Mouse (Mus musculus) heart, embryonic 16.5 days (tissue): Measurements from ENCODE around the gene Add3. TPM values are rescaled to one million over a fixed set of nuclear protein-coding genes. Genes with fewer than 3 reads are reported as not detected.
A peak's percentile ranks its signal among the peaks of the same experiment; 100 is the strongest.

Source experiments
- ATAC-seq: fragments of 200-750 bp; cut with Nextera tagmentation; replicated peaks from 2 replicates; pipeline ENCODE4 v1.8.0; 2017; ENCODE audit warnings: moderate number of reproducible peaks; ENCODE audit not compliant: insufficient read depth, low FRiP score; ENCODE audit errors: extremely low read depth
- H3K27ac ChIP-seq: fragments of 300-500 bp; sonication (generic); 2 replicates; pipeline ENCODE4 v1.5.1; 2014; ENCODE audit warnings: mild to moderate bottlenecking, low read length, control low read depth, moderate library complexity
- H3K27me3 ChIP-seq: fragments of 300-500 bp; sonication (generic); 2 replicates; pipeline ENCODE4 v1.6.1; 2014; ENCODE audit warnings: low read length, mixed read lengths; ENCODE audit not compliant: control insufficient read depth, insufficient read depth
- H3K36me3 ChIP-seq: fragments of 300-500 bp; sonication (generic); 2 replicates; pipeline ENCODE4 v1.6.1; 2014; ENCODE audit not compliant: control insufficient read depth, insufficient read depth
- H3K4me1 ChIP-seq: fragments of 300-500 bp; sonication (generic); 2 replicates; pipeline ENCODE4 v1.6.1; 2014; ENCODE audit warnings: low read length, mixed read lengths; ENCODE audit not compliant: control insufficient read depth, insufficient read depth
- H3K4me2 ChIP-seq: fragments of 300-500 bp; sonication (generic); 2 replicates; pipeline ENCODE4 v1.6.1; 2014; ENCODE audit warnings: low read depth, mild to moderate bottlenecking, control low read depth, low read length
- H3K4me3 ChIP-seq: fragments of 300-500 bp; sonication (generic); 2 replicates; pipeline ENCODE4 v1.5.1; 2014; ENCODE audit warnings: mild to moderate bottlenecking, control low read depth, low read length
- H3K9ac ChIP-seq: fragments of 300-500 bp; sonication (generic); 2 replicates; pipeline ENCODE4 v1.6.1; 2014; ENCODE audit warnings: low read length, control low read depth
- H3K9me3 ChIP-seq: fragments of 300-500 bp; sonication (generic); replicated peaks from 2 replicates; pipeline ENCODE4 v1.6.1; 2016; ENCODE audit warnings: low read length; ENCODE audit not compliant: control insufficient read depth
- WGBS: fragments of 180-500 bp; shearing (Covaris S2); extraction: QIAGEN DNeasy Blood & Tissue Kit; methylation state at CpG from one replicate; pipeline ENCODE4 v1.1.7; 2014; 5-methylcytosine and 5-hydroxymethylcytosine counted together
- polyA plus RNA-seq: library from polyadenylated mRNA; unstranded; fragments of >200 nt; fragmentation: Nextera tagmentation; extraction: Ambion mirVana; gene quantifications from 2 replicates; pipeline ENCODE4 v1.2.1, GENCODE M21; 2015

Add3 gene
- polyA plus RNA-seq: 107 and 109 TPM in 2 replicates

- WGBS: 6% methylated on average over 24 of the region's 24 CpGs
- Histone ChIP-seq H3K4me1 (peaks cover 7% of the 10 kb centered on the region), H3K4me2 (peak within 1 kb of the TSS; percentile 91), H3K4me3 (peak within 1 kb of the TSS; percentile 99), H3K9ac (peak within 1 kb of the TSS; percentile 92), H3K27ac (peak within 1 kb of the TSS; percentile 96), H3K36me3 (no peaks in the 10 kb centered on the region), H3K9me3 (no peaks in the 10 kb centered on the region), H3K27me3 (no peaks in the 10 kb centered on the region)
- ATAC-seq: no peak
Measured at GRCm38 (mm10) chr19:53140044-53140803, at the start of gene Add3. Gene Add3 (plus strand): TSS chr19:53140443.

- 88% methylated on average over 5 of the region's 5 CpGs for WGBS
- no peak overlapping the region for H3K27ac ChIP-seq
- ATAC-seq: no peak
Measured at GRCm38 (mm10) chr19:53090677-53091076, 49.6 kb upstream of the Add3 start.

GRCm38 (mm10) chr19:53092251-53092650 is 48.0 kb upstream of the Add3 start:
- Histone ChIP-seq H3K36me3 (no peaks in the 10 kb centered on the region), H3K4me2 (no peak overlapping the region), H3K27me3 (no peaks in the 10 kb centered on the region), H3K27ac (no peak overlapping the region), H3K9me3 (no peaks in the 10 kb centered on the region), H3K9ac (no peak overlapping the region), H3K4me1 (peaks cover 4% of the 10 kb centered on the region), H3K4me3 (no peak overlapping the region)
- WGBS: 86% methylated on average over 6 of the region's 6 CpGs
- ATAC-seq: no peak

More at GRCm38 (mm10) chr19:53090677-53091076, 49.6 kb upstream of the Add3 start:
- Histone ChIP-seq H3K4me1 (peaks cover 6% of the 10 kb centered on the region), H3K36me3 (no peaks in the 10 kb centered on the region), H3K4me2 (no peak overlapping the region), H3K9me3 (no peaks in the 10 kb centered on the region), H3K9ac (no peak overlapping the region), H3K4me3 (no peak overlapping the region), H3K27me3 (no peaks in the 10 kb centered on the region)

- Histone ChIP-seq H3K4me2 (no peak overlapping the region), H3K9ac (no peak overlapping the region), H3K4me1 (no peaks in the 10 kb centered on the region; the same call in 1 of the 2 replicates), H3K27me3 (no peaks in the 10 kb centered on the region), H3K36me3 (no peaks in the 10 kb centered on the region), H3K9me3 (no peaks in the 10 kb centered on the region), H3K4me3 (no peak overlapping the region), H3K27ac (no peak overlapping the region)
- 36% methylated on average over 3 of the region's 3 CpGs for WGBS
- no peak for ATAC-seq
Measured at GRCm38 (mm10) chr19:53093294-53093693, 46.9 kb upstream of the Add3 start.

GRCm38 (mm10) chr19:53094684-53095083 is 45.6 kb upstream of the Add3 start:
- Histone ChIP-seq H3K4me2 (no peak overlapping the region), H3K36me3 (no peaks in the 10 kb centered on the region), H3K4me3 (no peak overlapping the region), H3K27ac (no peak overlapping the region), H3K9ac (no peak overlapping the region), H3K9me3 (no peaks in the 10 kb centered on the region), H3K27me3 (no peaks in the 10 kb centered on the region), H3K4me1 (no peaks in the 10 kb centered on the region; the same call in 1 of the 2 replicates)
- ATAC-seq: no peak
- 80% methylated on average over 4 of the region's 4 CpGs for WGBS

GRCm38 (mm10) chr19:53101374-53102300 is 38.6 kb upstream of the Add3 start:
- Histone ChIP-seq H3K36me3 (no peaks in the 10 kb centered on the region), H3K4me3 (no peak overlapping the region), H3K27me3 (no peaks in the 10 kb centered on the region), H3K9me3 (no peaks in the 10 kb centered on the region), H3K4me2 (no peak overlapping the region), H3K4me1 (peaks cover 13% of the 10 kb centered on the region; the same call in 1 of the 2 replicates), H3K27ac (no peak overlapping the region), H3K9ac (no peak overlapping the region)
- 74% methylated on average over 12 of the region's 12 CpGs for WGBS
- ATAC-seq: no peak

- H3K4me1 ChIP-seq: peaks cover 13% of the 10 kb centered on the region; the same call in 1 of the 2 replicates
- peak overlapping the region; percentile 11; the same call in 1 of the 2 replicates for H3K4me3 ChIP-seq
- H3K36me3 ChIP-seq: no peaks in the 10 kb centered on the region
- no peaks in the 10 kb centered on the region for H3K27me3 ChIP-seq
- H3K4me2 ChIP-seq: peak overlapping the region; percentile 60
- no peaks in the 10 kb centered on the region for H3K9me3 ChIP-seq
- peak overlapping the region; percentile 26; the same call in 1 of the 2 replicates for H3K9ac ChIP-seq
- 40% methylated on average over 26 of the region's 26 CpGs for WGBS
- peak overlapping the region; percentile 57 for H3K27ac ChIP-seq
- ATAC-seq: peak; percentile 76
Measured at GRCm38 (mm10) chr19:53105374-53106090, 34.7 kb upstream of the Add3 start.

- H3K27ac ChIP-seq: no peak overlapping the region
- no peak overlapping the region for H3K9ac ChIP-seq
- no peak for ATAC-seq
- peaks cover 13% of the 10 kb centered on the region; the same call in 1 of the 2 replicates for H3K4me1 ChIP-seq
- 70% methylated on average over 7 of the region's 7 CpGs for WGBS
- H3K36me3 ChIP-seq: no peaks in the 10 kb centered on the region
- H3K4me2 ChIP-seq: no peak overlapping the region
- H3K9me3 ChIP-seq: no peaks in the 10 kb centered on the region
- H3K4me3 ChIP-seq: no peak overlapping the region
- no peaks in the 10 kb centered on the region for H3K27me3 ChIP-seq
Measured at GRCm38 (mm10) chr19:53106952-53107351, 33.3 kb upstream of the Add3 start.
